Mouse (Mus musculus): ENCODE measurements around the gene Arhgef2.
"Not testable (repeated sequence)": the region's sequence is repeated elsewhere in the genome, so short reads cannot be mapped to it uniquely, and the experiment has no call there.

- TF ChIP-seq CTCF, POLR2A (IDR thresholded peaks at IDR 0.05; ENCODE audit: extremely low read depth, insufficient read depth, low read length): not testable (repeated sequence)
Observed at GRCm38 (mm10) chr3:88577846-88578245, 27.9 kb upstream of the Arhgef2 start.

All from cortical plate, adult 2 months (tissue).